8 mouse cellular contexts compared by ENCODE assay signal in the genomic region with DNA sequence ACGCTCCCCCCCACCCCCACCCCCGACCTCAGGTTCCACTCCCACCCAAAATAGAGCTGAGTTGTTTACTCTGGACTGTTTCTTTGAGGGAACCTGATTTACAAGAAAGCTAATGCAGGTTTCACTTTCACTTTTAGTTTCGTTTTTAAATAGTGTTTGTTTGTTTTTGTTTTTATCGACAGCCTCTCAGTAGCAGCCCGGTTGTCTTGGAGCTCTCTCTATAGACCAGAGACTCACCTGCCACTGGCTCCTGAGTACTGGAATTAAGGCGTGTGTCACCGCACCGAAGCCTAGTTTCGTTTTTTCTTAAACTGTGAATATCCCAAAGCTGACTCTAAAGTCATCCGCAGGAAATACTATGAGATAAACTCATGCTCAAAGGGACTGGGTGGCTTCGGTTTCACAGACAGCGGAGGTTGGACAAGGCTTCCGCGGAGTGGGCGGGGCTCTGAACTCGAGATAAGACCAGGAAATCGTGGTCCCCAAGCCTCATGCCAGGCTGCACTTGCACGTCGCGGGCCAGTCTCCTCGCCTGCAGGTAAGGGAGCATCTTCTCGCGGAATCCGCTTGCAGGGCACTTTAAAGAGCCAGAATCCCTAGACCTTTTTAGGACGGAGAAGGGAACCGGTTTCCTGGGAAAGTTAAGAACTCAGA. TPM values are rescaled to one million over a fixed set of nuclear protein-coding genes. Genes with fewer than 3 reads are reported as not detected.
DNase-seq lines count a peak whose midpoint lies in the region; ATAC-seq lines count a peak whose summit lies in the region.

Gene Plgrkt, minus strand, starts transcription at position 422 of the 654 bp plus-strand sequence.
Gene Cd274, plus strand, starts transcription at position 487 of the 654 bp plus-strand sequence.

- peak within 1 kb of the TSS; percentile 50 for H3K9ac ChIP-seq in forebrain, embryonic 12.5 days

- peak; percentile 53 for DNase-seq in ES-CJ7 (ENCODE audit: low read depth, low spot score)
- DNase-seq in c-Kit-positive CD71-positive TER-119-negative erythroid progenitor cells, embryonic 14.5 days (ENCODE audit: low read depth), result peak; percentile 90
- DNase-seq in heart, postnatal 14 days, result peak; percentile 76
- peak; percentile 80 for DNase-seq in large intestine, adult 2 months (ENCODE audit: low read depth, low spot score)
- peak; percentile 86 for DNase-seq in lung, postnatal 14 days
- peak; percentile 45 for DNase-seq in ovary, postnatal 14 days (ENCODE audit: low spot score)
- peak; percentile 93 for DNase-seq in thymus, postnatal 14 days

- peaks cover 18% of the 10 kb centered on the region; the same call in 1 of the 2 replicates for H3K4me1 ChIP-seq in forebrain, embryonic 12.5 days

- no peaks in the 10 kb centered on the region for H3K36me3 ChIP-seq in forebrain, embryonic 12.5 days (replicated peaks)

- H3K4me2 ChIP-seq in forebrain, embryonic 12.5 days, result peak within 1 kb of the TSS; percentile 68

- WGBS in forebrain, embryonic 12.5 days, result 4% methylated on average over 26 of the region's 26 CpGs
- WGBS in large intestine, adult 2 months, result 1% methylated on average over 26 of the region's 26 CpGs

- H3K27ac ChIP-seq in forebrain, embryonic 12.5 days, result no peak within 1 kb of the TSS

- no peaks in the 10 kb centered on the region for H3K9me3 ChIP-seq in forebrain, embryonic 12.5 days

- peak within 1 kb of the TSS; percentile 44 for H3K4me3 ChIP-seq in forebrain, embryonic 12.5 days (replicated peaks)

- intact Hi-C loops in heart, postnatal 14 days (cut with DNase I), result no loop called here

- peak; percentile 69; the same call in 1 of the 2 replicates for ATAC-seq in forebrain, embryonic 12.5 days (ENCODE audit: low FRiP score)

- H3K27me3 ChIP-seq in forebrain, embryonic 12.5 days, result no peaks in the 10 kb centered on the region

RNA-seq across cellular contexts. Expression of gene Plgrkt, which starts in this region (rescaled TPM):
- 75.9 and 80.5 TPM in 2 replicates for polyA plus RNA-seq in forebrain, embryonic 12.5 days (2016; fragmentation: Nextera tagmentation; extraction: Ambion mirVana)
- 10 to 100 TPM; 28.9 to 30.4 TPM for total RNA-seq in heart, postnatal 14 days (2021)
- 32.2 and 51.7 TPM in 2 replicates for polyA plus RNA-seq in large intestine, adult 2 months (2012; rRNA removed)

RNA-seq across cellular contexts. Expression of gene Cd274, which starts in this region (rescaled TPM):
- polyA plus RNA-seq in forebrain, embryonic 12.5 days (2016; fragmentation: Nextera tagmentation; extraction: Ambion mirVana), result 0.36 and 0.82 TPM in 2 replicates
- total RNA-seq in heart, postnatal 14 days (2021), result 1 to 10 TPM in 1 of 2 experiments, under 1 TPM in 1; 0.84 to 1.5 TPM
- polyA plus RNA-seq in large intestine, adult 2 months (2012; rRNA removed), result 4.6 and 7.1 TPM in 2 replicates
